Mouse (Mus musculus) CH12.LX (cell line): Measurements from ENCODE around the gene Zfp383. TPM values are rescaled to one million over a fixed set of nuclear protein-coding genes. Genes with fewer than 3 reads are reported as not detected.
"Not testable (repeated sequence)": the region's sequence is repeated elsewhere in the genome, so short reads cannot be mapped to it uniquely, and the experiment has no call there.

ENCODE experiments used
- DNase-seq: peaks from one replicate; pipeline ENCODE4 v3.0.0-alpha.2; 2013; ENCODE audit errors: extremely low read depth
- H3K27ac ChIP-seq: 2 replicates; pipeline ENCODE4 v1.5.1; 2012; ENCODE audit warnings: low read depth, mild to moderate bottlenecking, control low read depth, moderate library complexity; ENCODE audit not compliant: insufficient read depth
- H3K27me3 ChIP-seq: replicated peaks from 2 replicates; pipeline ENCODE3; 2012; ENCODE audit warnings: inconsistent platforms
- H3K36me3 ChIP-seq, 2 experiments: replicated peaks in 1 of 2; 2 replicates each; pipeline versions ENCODE3 to v1.6.1; 2012; ENCODE audit warnings: inconsistent platforms in 1 of 2, low read length in 1 of 2, mild to moderate bottlenecking in 1 of 2, mixed read lengths in 1 of 2, moderate library complexity in 1 of 2; ENCODE audit not compliant: control insufficient read depth in 1 of 2, insufficient read depth in 1 of 2
- H3K4me1 ChIP-seq, 2 experiments: 2 replicates each; pipeline ENCODE4 v1.6.1; 2012; ENCODE audit warnings: inconsistent platforms in 1 of 2, moderate library complexity in 1 of 2; ENCODE audit not compliant: insufficient read depth in 2 of 2, control insufficient read depth in 1 of 2
- H3K4me2 ChIP-seq: 2 replicates; pipeline ENCODE4 v1.6.1; 2012; ENCODE audit warnings: low read depth, mild to moderate bottlenecking, control low read depth; ENCODE audit not compliant: poor library complexity, insufficient read depth, severe bottlenecking
- H3K4me3 ChIP-seq, 3 experiments: fragments of 150-350 bp in 1 of 3; sonication (generic) in 1 of 3; replicated peaks in 1 of 3; 2 replicates each; pipeline versions ENCODE3 to v1.5.1; 2011 to 2012; ENCODE audit warnings: low read depth in 2 of 3, low read length in 2 of 3, mild to moderate bottlenecking in 2 of 3, moderate library complexity in 2 of 3, control low read depth in 1 of 3, improper control_type of control experiment in 1 of 3, inconsistent platforms in 1 of 3, mixed read lengths in 1 of 3; ENCODE audit not compliant: poor library complexity in 1 of 3
- H3K79me2 ChIP-seq: replicated peaks from 2 replicates; pipeline ENCODE4 v1.6.1; 2012; ENCODE audit warnings: mild to moderate bottlenecking, moderate library complexity; ENCODE audit not compliant: control insufficient read depth, poor library complexity, insufficient read depth, severe bottlenecking; ENCODE audit errors: extremely low read depth
- H3K9ac ChIP-seq: 2 replicates; pipeline ENCODE4 v1.6.1; 2012; ENCODE audit warnings: low read depth, mild to moderate bottlenecking, control low read depth, moderate library complexity; ENCODE audit not compliant: insufficient read depth
- H3K9me3 ChIP-seq: replicated peaks from 2 replicates; pipeline ENCODE3; 2012; ENCODE audit warnings: low read length, inconsistent platforms, mixed read lengths
- CHD1 ChIP-seq: IDR thresholded peaks from 2 replicates; pipeline ENCODE4 v1.6.1; 2012; ENCODE audit warnings: low read depth, low read length, improper control_type of control experiment, inconsistent platforms
- ELF1 ChIP-seq: IDR thresholded peaks from 2 replicates; pipeline ENCODE4 v1.6.1; 2014; ENCODE audit warnings: low read depth, mild to moderate bottlenecking, inconsistent platforms, low read length, improper control_type of control experiment
- GABPA ChIP-seq: IDR thresholded peaks from 2 replicates; pipeline ENCODE4 v1.6.1; 2012; ENCODE audit warnings: low read depth, low read length, improper control_type of control experiment, inconsistent platforms; ENCODE audit not compliant: insufficient replicate concordance
- JUND ChIP-seq: conservative IDR thresholded peaks from 2 replicates; pipeline ENCODE4 v1.6.1; 2011; ENCODE audit warnings: low read depth, low read length, improper control_type of control experiment
- MAFK ChIP-seq: IDR thresholded peaks from 2 replicates; pipeline ENCODE4 v1.6.1; 2011; ENCODE audit warnings: low read length, improper control_type of control experiment; ENCODE audit not compliant: insufficient replicate concordance
- MAZ ChIP-seq: IDR thresholded peaks from 2 replicates; pipeline ENCODE4 v1.6.1; 2012; ENCODE audit warnings: low read depth, mild to moderate bottlenecking, inconsistent platforms, low read length, improper control_type of control experiment, moderate library complexity
- MEF2A ChIP-seq: IDR thresholded peaks from 2 replicates; pipeline ENCODE4 v1.6.1; 2014; ENCODE audit warnings: low read depth, mild to moderate bottlenecking, inconsistent platforms, low read length, improper control_type of control experiment, borderline replicate concordance
- MYC ChIP-seq: IDR thresholded peaks from 2 replicates; pipeline ENCODE4 v1.6.1; 2011; ENCODE audit warnings: low read depth, mild to moderate bottlenecking, improper control_type of control experiment, low read length
- RAD21 ChIP-seq: IDR thresholded peaks from 2 replicates; pipeline ENCODE4 v1.6.1; 2011; ENCODE audit warnings: low read depth, mild to moderate bottlenecking, low read length, improper control_type of control experiment, moderate library complexity
- RCOR1 ChIP-seq: conservative IDR thresholded peaks from 2 replicates; pipeline ENCODE4 v1.6.1; 2012; ENCODE audit warnings: low read depth, mild to moderate bottlenecking, inconsistent platforms, low read length, improper control_type of control experiment
- ZKSCAN1 ChIP-seq: IDR thresholded peaks from 2 replicates; pipeline ENCODE4 v1.6.1; 2012; ENCODE audit warnings: low read depth, inconsistent platforms, low read length, improper control_type of control experiment, borderline replicate concordance
- dilution Hi-C: fragments of 300-500 bp; cut with MboI; formaldehyde crosslinking; loops from 2 replicates; pipeline ENCODE4 v1.14.3; 2020; ENCODE audit warnings: low sequenced_read_pairs; ENCODE audit not compliant: extremely low pct_unique_long_range_greater_than_20kb, extremely low pct_ligation_motif_present
- in situ Hi-C: fragments of 300-500 bp; cut with MboI; formaldehyde crosslinking; loops from 3 replicates; pipeline ENCODE4 v1.14.3; 2019; ENCODE audit warnings: low sequenced_read_pairs, low pct_ligation_motif_present, low pct_unique_long_range_greater_than_20kb, mixed read lengths
- polyA plus RNA-seq: library from polyadenylated mRNA; unstranded; fragments of >175 nt; gene quantifications from 2 replicates; pipeline ENCODE4 v1.2.1, GENCODE M21; 2012; ENCODE audit warnings: low read depth; ENCODE audit not compliant: insufficient read length
- total RNA-seq, 2 experiments: library from RNA; depleted of rRNA; stranded (reverse); fragments of 300-350 nt in 1 of 2; fragments of >200 nt in 1 of 2; gene quantifications; 2 replicates each; pipeline ENCODE4 v1.2.3; 2012 to 2014

The Zfp383 gene
- total and polyA plus RNA-seq, 3 experiments, result 2.7 to 3.9 (median 3.5) TPM

- in situ Hi-C loops, result no loop called here
- Histone ChIP-seq H3K79me2 (no peaks in the 10 kb centered on the region), H3K36me3 (no peaks in the 10 kb centered on the region), H3K27me3 (no peaks in the 10 kb centered on the region), H3K27ac (no peak overlapping the region), H3K4me1 (peaks cover 0 to 3% of the 10 kb centered on the region in 2 experiments; a peak in 1 of 4 replicates), H3K9me3 (peaks cover 5% of the 10 kb centered on the region), H3K4me2 (no peak overlapping the region), H3K4me3 (no peak overlapping the region), H3K9ac (no peak overlapping the region)
- TF ChIP-seq GABPA (no peak), JUND (no peak), RAD21 (no peak), ELF1 (no peak), MAZ (no peak), MYC (no peak), MAFK (no peak), MEF2A (no peak)
- DNase-seq, result no peak
- dilution Hi-C loops, result no loop called here
These were observed 50.2 kb downstream of the Zfp383 start for GRCm38 (mm10) chr7:29958125-29958724.

GRCm38 (mm10) chr7:29959004-29959403, 51.0 kb downstream of the Zfp383 start:
- dilution Hi-C loops, result no loop called here

GRCm38 (mm10) chr7:29965115-29965810, 57.2 kb downstream of the Zfp383 start:
- H3K4me1 ChIP-seq, H3K9ac ChIP-seq, H3K79me2 ChIP-seq, DNase-seq, in situ Hi-C loops, H3K27me3 ChIP-seq, H3K27ac ChIP-seq, H3K9me3 ChIP-seq, dilution Hi-C loops, H3K4me3 ChIP-seq, H3K4me2 ChIP-seq, H3K36me3 ChIP-seq: not testable (repeated sequence)

More at GRCm38 (mm10) chr7:29959004-29959403, 51.0 kb downstream of the Zfp383 start:
- no peak overlapping the region for H3K27ac ChIP-seq
- peaks cover 0 to 3% of the 10 kb centered on the region in 2 experiments; a peak in 1 of 4 replicates for H3K4me1 ChIP-seq
- no peak for DNase-seq
- no peak overlapping the region for H3K4me3 ChIP-seq
- no peaks in the 10 kb centered on the region for H3K36me3 ChIP-seq
- H3K79me2 ChIP-seq, result no peaks in the 10 kb centered on the region
- H3K9ac ChIP-seq, result no peak overlapping the region
- TF ChIP-seq RCOR1 (no peak), ZKSCAN1 (no peak), CHD1 (no peak)
- in situ Hi-C loops, result no loop called here
- no peaks in the 10 kb centered on the region for H3K27me3 ChIP-seq
- no peak overlapping the region for H3K4me2 ChIP-seq
- H3K9me3 ChIP-seq, result peaks cover 5% of the 10 kb centered on the region

Other genes starting within 250 kb of the Zfp383 start
- 0.04 TPM in 1 of 2 replicates, not detected in the other for gene Catsperg2, start 181.2 kb upstream of the Zfp383 start, total RNA-seq (2012; rRNA removed)
- gene Catsperg2, start 181.2 kb upstream of the Zfp383 start, total RNA-seq (2014; rRNA removed), result not detected in 2 replicates
- not detected in 2 replicates for gene Catsperg2, start 181.2 kb upstream of the Zfp383 start, polyA plus RNA-seq
- gene Zfp84, start 139.7 kb upstream of the Zfp383 start, total RNA-seq (2012; rRNA removed), result 9.6 and 10.4 TPM in 2 replicates
- gene Zfp84, start 139.7 kb upstream of the Zfp383 start, total RNA-seq (2014; rRNA removed), result 8.5 and 9.2 TPM in 2 replicates
- 7.7 and 7.9 TPM in 2 replicates for gene Zfp84, start 139.7 kb upstream of the Zfp383 start, polyA plus RNA-seq
- 0.50 and 0.76 TPM in 2 replicates for gene Zfp30, start 124.2 kb upstream of the Zfp383 start, total RNA-seq (2012; rRNA removed)
- 0.54 TPM in 2 replicates for gene Zfp30, start 124.2 kb upstream of the Zfp383 start, total RNA-seq (2014; rRNA removed)
- 0.45 and 0.76 TPM in 2 replicates for gene Zfp30, start 124.2 kb upstream of the Zfp383 start, polyA plus RNA-seq
- 7.6 and 7.8 TPM in 2 replicates for gene Zfp790, start 92.1 kb upstream of the Zfp383 start, total RNA-seq (2012; rRNA removed)
- 4.1 and 5.8 TPM in 2 replicates for gene Zfp790, start 92.1 kb upstream of the Zfp383 start, total RNA-seq (2014; rRNA removed)
- 4.4 and 4.6 TPM in 2 replicates for gene Zfp790, start 92.1 kb upstream of the Zfp383 start, polyA plus RNA-seq
- 10.9 and 12.6 TPM in 2 replicates for gene Zfp940, start 54.6 kb upstream of the Zfp383 start, total RNA-seq (2012; rRNA removed)
- gene Zfp940, start 54.6 kb upstream of the Zfp383 start, total RNA-seq (2014; rRNA removed), result 16.5 and 19.7 TPM in 2 replicates
- gene Zfp940, start 54.6 kb upstream of the Zfp383 start, polyA plus RNA-seq, result 13.3 and 16.3 TPM in 2 replicates
- gene Zfp420, start 48.2 kb upstream of the Zfp383 start, total RNA-seq (2012; rRNA removed), result 2.9 and 3.3 TPM in 2 replicates
- gene Zfp420, start 48.2 kb upstream of the Zfp383 start, total RNA-seq (2014; rRNA removed), result 4.6 and 4.8 TPM in 2 replicates
- 2.5 and 2.9 TPM in 2 replicates for gene Zfp420, start 48.2 kb upstream of the Zfp383 start, polyA plus RNA-seq
- gene Zfp27, start 1.7 kb upstream of the Zfp383 start, total RNA-seq (2012; rRNA removed), result 8.4 and 9.1 TPM in 2 replicates
- 9.0 and 9.1 TPM in 2 replicates for gene Zfp27, start 1.7 kb upstream of the Zfp383 start, total RNA-seq (2014; rRNA removed)
- 8.6 and 9.7 TPM in 2 replicates for gene Zfp27, start 1.7 kb upstream of the Zfp383 start, polyA plus RNA-seq
- gene Zfp74, start 45.9 kb downstream of the Zfp383 start, total RNA-seq (2012; rRNA removed), result 4.3 and 4.7 TPM in 2 replicates
- 3.8 and 4.1 TPM in 2 replicates for gene Zfp74, start 45.9 kb downstream of the Zfp383 start, total RNA-seq (2014; rRNA removed)
- gene Zfp74, start 45.9 kb downstream of the Zfp383 start, polyA plus RNA-seq, result 6.7 and 6.9 TPM in 2 replicates
- 10.6 and 12.9 TPM in 2 replicates for gene Zfp568, start 75.7 kb downstream of the Zfp383 start, total RNA-seq (2012; rRNA removed)
- gene Zfp568, start 75.7 kb downstream of the Zfp383 start, total RNA-seq (2014; rRNA removed), result 12.6 and 15.1 TPM in 2 replicates
- gene Zfp568, start 75.7 kb downstream of the Zfp383 start, polyA plus RNA-seq, result 10.8 and 11.5 TPM in 2 replicates
- 0.34 TPM in 2 replicates for gene Zfp14, start 143.2 kb downstream of the Zfp383 start, total RNA-seq (2012; rRNA removed)
- gene Zfp14, start 143.2 kb downstream of the Zfp383 start, total RNA-seq (2014; rRNA removed), result 0.34 and 0.96 TPM in 2 replicates
- gene Zfp14, start 143.2 kb downstream of the Zfp383 start, polyA plus RNA-seq, result 0.31 and 0.54 TPM in 2 replicates
- gene Zfp82, start 164.7 kb downstream of the Zfp383 start, total RNA-seq (2012; rRNA removed), result 6.9 and 7.0 TPM in 2 replicates
- gene Zfp82, start 164.7 kb downstream of the Zfp383 start, total RNA-seq (2014; rRNA removed), result 7.1 TPM in 2 replicates
- 4.5 and 4.9 TPM in 2 replicates for gene Zfp82, start 164.7 kb downstream of the Zfp383 start, polyA plus RNA-seq
- gene Gm26920, start 182.2 kb downstream of the Zfp383 start, total RNA-seq (2012; rRNA removed), result 0.50 TPM in 1 of 2 replicates, not detected in the other
- gene Gm26920, start 182.2 kb downstream of the Zfp383 start, total RNA-seq (2014; rRNA removed), result not detected in 2 replicates
- 1.1 TPM in 1 of 2 replicates, not detected in the other for gene Gm26920, start 182.2 kb downstream of the Zfp383 start, polyA plus RNA-seq
- gene Zfp566, start 182.3 kb downstream of the Zfp383 start, total RNA-seq (2012; rRNA removed), result 5.5 and 6.5 TPM in 2 replicates
- gene Zfp566, start 182.3 kb downstream of the Zfp383 start, total RNA-seq (2014; rRNA removed), result 3.5 and 4.9 TPM in 2 replicates
- 9.1 TPM in 2 replicates for gene Zfp566, start 182.3 kb downstream of the Zfp383 start, polyA plus RNA-seq
- 11.1 and 11.4 TPM in 2 replicates for gene Zfp260, start 186.6 kb downstream of the Zfp383 start, total RNA-seq (2012; rRNA removed)
- 18.1 and 19.6 TPM in 2 replicates for gene Zfp260, start 186.6 kb downstream of the Zfp383 start, total RNA-seq (2014; rRNA removed)
- 11.5 and 13.7 TPM in 2 replicates for gene Zfp260, start 186.6 kb downstream of the Zfp383 start, polyA plus RNA-seq
- gene Zfp382, start 213.7 kb downstream of the Zfp383 start, total RNA-seq (2012; rRNA removed), result 4.7 and 5.7 TPM in 2 replicates
- gene Zfp382, start 213.7 kb downstream of the Zfp383 start, total RNA-seq (2014; rRNA removed), result 3.9 and 4.7 TPM in 2 replicates
- 2.1 and 3.3 TPM in 2 replicates for gene Zfp382, start 213.7 kb downstream of the Zfp383 start, polyA plus RNA-seq